Mouse (Mus musculus): ENCODE measurements at regions not wholly inside any gene's neighbourhood (a gene's known extent, or its start where the extent isn't known, plus 50 kb on each side); places are given as distances from the start of the nearest gene placed in this dataset.

DNA sequence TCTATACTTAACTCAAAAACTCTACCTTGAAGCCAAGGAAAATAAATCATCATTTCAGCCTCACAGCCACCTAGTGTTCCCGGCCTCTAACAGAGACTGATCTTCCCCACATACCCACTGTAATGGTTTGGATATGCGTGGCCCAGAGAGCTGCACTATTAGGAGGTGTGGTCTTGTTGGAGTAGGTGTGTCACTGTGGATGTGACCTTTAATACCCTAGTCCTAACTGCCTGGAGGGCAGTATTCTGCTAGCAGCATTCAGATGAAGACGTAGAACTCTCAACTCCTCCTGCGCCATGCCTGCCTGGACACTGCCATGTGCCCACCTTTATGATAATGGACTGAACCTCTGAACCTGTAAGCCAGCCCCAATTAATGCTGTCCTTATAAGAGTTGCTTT is 99.0 kb upstream of the Slc44a1 start:
- in situ Hi-C loops (cut with MboI; ENCODE audit: low pct_ligation_motif_present, low pct_unique_long_range_greater_than_20kb, low sequenced_read_pairs) (no loop called here), dilution Hi-C loops (cut with MboI; ENCODE audit: extremely low pct_ligation_motif_present, extremely low pct_unique_long_range_greater_than_20kb, low sequenced_read_pairs) (no loop called here)
- Histone ChIP-seq H3K27ac (ENCODE audit: insufficient read depth, low read depth) (no peak overlapping the region), H3K4me1 (ENCODE audit: control insufficient read depth in 1 of 2, insufficient read depth in 2 of 2) (peaks cover 7 to 28% of the 10 kb centered on the region in 2 experiments; a peak in 2 of 4 replicates), H3K9me3 (replicated peaks; ENCODE audit: low read length) (peaks cover 9% of the 10 kb centered on the region), H3K9ac (ENCODE audit: insufficient read depth, low read depth) (no peak overlapping the region), H3K4me3 (replicated peaks in 1 of 3; ENCODE audit: low read depth in 2 of 3, low read length in 2 of 3, poor library complexity in 1 of 3) (no peak overlapping the region), H3K36me3 (replicated peaks in 1 of 2; ENCODE audit: control insufficient read depth in 1 of 2, insufficient read depth in 1 of 2, low read length in 1 of 2) (no peaks in the 10 kb centered on the region), H3K27me3 (replicated peaks) (no peaks in the 10 kb centered on the region), H3K4me2 (ENCODE audit: insufficient read depth, low read depth, poor library complexity, severe bottlenecking) (no peak overlapping the region), H3K79me2 (replicated peaks; ENCODE audit: control insufficient read depth, extremely low read depth, insufficient read depth, poor library complexity, severe bottlenecking) (no peaks in the 10 kb centered on the region)
- no peak for DNase-seq (ENCODE audit: extremely low read depth)
- TF ChIP-seq EP300 (IDR thresholded peaks at IDR 0.05; ENCODE audit: low read length): no peak
- no peak for TF ChIP-seq TCF12 (IDR thresholded peaks at IDR 0.05; ENCODE audit: low read depth, low read length)
- no peak for TF ChIP-seq SMC3 (IDR thresholded peaks at IDR 0.05; ENCODE audit: low read depth, low read length)
- TF ChIP-seq JUND (conservative IDR thresholded peaks at IDR 0.05; ENCODE audit: low read depth, low read length): no peak
- no peak for TF ChIP-seq BHLHE40 (IDR thresholded peaks at IDR 0.05; ENCODE audit: low read depth, low read length)
- TF ChIP-seq MEF2A (IDR thresholded peaks at IDR 0.05; ENCODE audit: borderline replicate concordance, low read depth, low read length): no peak
- no peak for TF ChIP-seq RCOR1 (conservative IDR thresholded peaks at IDR 0.05; ENCODE audit: low read depth, low read length)
- TF ChIP-seq ETS1 (conservative IDR thresholded peaks at IDR 0.05; ENCODE audit: low read depth, low read length): no peak
- TF ChIP-seq JUN (IDR thresholded peaks at IDR 0.05; ENCODE audit: insufficient read depth, low read depth, low read length): no peak
- no peak for TF ChIP-seq TBP (conservative IDR thresholded peaks at IDR 0.05; ENCODE audit: low read depth, low read length)
- no peak for TF ChIP-seq MXI1 (IDR thresholded peaks at IDR 0.05; ENCODE audit: low read depth, low read length)
- TF ChIP-seq ZNF384 (IDR thresholded peaks at IDR 0.05; ENCODE audit: low read depth, low read length): no peak

DNA sequence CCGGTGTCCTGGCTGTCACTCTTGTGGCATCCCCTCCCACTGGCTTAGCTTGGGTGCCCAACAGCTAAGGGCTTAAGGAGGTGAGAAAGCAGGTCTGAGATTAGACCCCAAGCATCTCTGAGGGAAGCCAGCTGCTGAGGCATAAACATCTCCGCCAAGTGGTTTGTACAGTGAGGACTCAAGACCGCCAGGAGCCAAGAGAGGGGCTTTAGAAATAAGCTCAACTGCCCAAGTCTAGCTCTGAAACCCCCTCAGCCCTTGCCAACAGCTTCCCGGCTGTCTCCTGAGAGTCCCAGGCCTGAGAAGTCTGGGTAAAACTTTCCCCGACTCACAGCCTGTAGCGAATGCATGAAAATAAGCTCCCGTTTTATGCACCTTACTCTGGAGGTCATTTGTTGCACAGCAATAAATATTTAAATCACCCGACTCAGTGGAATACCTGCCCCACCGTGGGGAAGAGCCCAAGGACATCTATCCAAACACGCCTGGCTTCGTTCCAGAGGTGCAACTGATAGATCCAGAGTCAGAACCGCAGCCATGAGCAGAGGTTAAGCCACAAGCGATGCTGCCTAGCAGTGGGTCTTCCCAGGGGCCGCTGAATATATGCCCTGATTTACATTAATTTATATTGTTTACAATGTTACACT is 100.1 kb upstream of the Slc44a1 start:
- Histone ChIP-seq H3K4me3 (replicated peaks in 1 of 3; ENCODE audit: low read depth in 2 of 3, low read length in 2 of 3, poor library complexity in 1 of 3) (no peak overlapping the region), H3K9me3 (replicated peaks; ENCODE audit: low read length) (peaks cover 9% of the 10 kb centered on the region), H3K4me1 (ENCODE audit: control insufficient read depth in 1 of 2, insufficient read depth in 2 of 2) (peaks cover 4 to 19% of the 10 kb centered on the region in 2 experiments; a peak in 2 of 4 replicates), H3K4me2 (ENCODE audit: insufficient read depth, low read depth, poor library complexity, severe bottlenecking) (no peak overlapping the region), H3K79me2 (replicated peaks; ENCODE audit: control insufficient read depth, extremely low read depth, insufficient read depth, poor library complexity, severe bottlenecking) (no peaks in the 10 kb centered on the region), H3K27me3 (replicated peaks) (no peaks in the 10 kb centered on the region), H3K27ac (ENCODE audit: insufficient read depth, low read depth) (no peak overlapping the region), H3K36me3 (replicated peaks in 1 of 2; ENCODE audit: control insufficient read depth in 1 of 2, insufficient read depth in 1 of 2, low read length in 1 of 2) (no peaks in the 10 kb centered on the region), H3K9ac (ENCODE audit: insufficient read depth, low read depth) (no peak overlapping the region)
- in situ Hi-C loops (cut with MboI; ENCODE audit: low pct_ligation_motif_present, low pct_unique_long_range_greater_than_20kb, low sequenced_read_pairs): no loop called here
- TF ChIP-seq MXI1 (IDR thresholded peaks at IDR 0.05; ENCODE audit: low read depth, low read length): no peak
- no peak for TF ChIP-seq NELFE (IDR thresholded peaks at IDR 0.05; ENCODE audit: low read depth, low read length)
- TF ChIP-seq RCOR1 (conservative IDR thresholded peaks at IDR 0.05; ENCODE audit: low read depth, low read length): no peak
- no peak for TF ChIP-seq MAFK (IDR thresholded peaks at IDR 0.05; ENCODE audit: insufficient replicate concordance, low read length)
- TF ChIP-seq CTCF (conservative IDR thresholded peaks at IDR 0.05 in 1 of 2, IDR thresholded peaks at IDR 0.05 in 1 of 2; ENCODE audit: low read depth in 2 of 2, low read length in 2 of 2): no peak
- TF ChIP-seq TBP (conservative IDR thresholded peaks at IDR 0.05; ENCODE audit: low read depth, low read length): no peak
- no peak for TF ChIP-seq GABPA (IDR thresholded peaks at IDR 0.05; ENCODE audit: insufficient replicate concordance, low read depth, low read length)
- no peak for TF ChIP-seq MEF2A (IDR thresholded peaks at IDR 0.05; ENCODE audit: borderline replicate concordance, low read depth, low read length)
- no peak for TF ChIP-seq TCF12 (IDR thresholded peaks at IDR 0.05; ENCODE audit: low read depth, low read length)
- no peak for TF ChIP-seq NRF1 (IDR thresholded peaks at IDR 0.05; ENCODE audit: low read depth, low read length)
- no peak for TF ChIP-seq SMC3 (IDR thresholded peaks at IDR 0.05; ENCODE audit: low read depth, low read length)
- no peak for TF ChIP-seq POLR2AphosphoS2 (IDR thresholded peaks at IDR 0.05; ENCODE audit: low read depth, low read length)
- dilution Hi-C loops (cut with MboI; ENCODE audit: extremely low pct_ligation_motif_present, extremely low pct_unique_long_range_greater_than_20kb, low sequenced_read_pairs): no loop called here
- DNase-seq (ENCODE audit: extremely low read depth): no peak
